Mouse (Mus musculus): ENCODE measurements at regions not wholly inside any gene's neighbourhood (a gene's known extent, or its start where the extent isn't known, plus 50 kb on each side); places are given as distances from the start of the nearest gene placed in this dataset.

DNA sequence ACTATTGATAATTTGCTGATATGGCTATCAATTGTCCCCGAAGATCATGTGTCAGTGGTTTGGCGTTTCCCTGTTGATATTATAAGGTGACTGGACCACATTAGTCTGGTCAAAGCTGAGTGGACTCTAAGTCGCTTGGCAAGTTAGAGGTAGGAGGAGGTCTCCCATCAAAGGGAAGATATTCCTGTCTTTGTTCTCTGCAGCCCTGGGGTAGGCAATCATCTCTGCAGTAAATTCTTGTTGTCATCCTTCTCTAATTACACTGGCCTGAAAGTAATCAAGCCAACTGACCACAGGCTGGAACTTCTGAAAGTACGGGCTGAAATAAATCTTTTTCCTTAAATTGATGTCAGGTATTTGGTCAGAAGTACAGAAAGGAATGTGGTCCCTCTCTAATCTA lies 652.3 kb upstream of the N6amt1 start:
- Histone ChIP-seq H3K4me1 (no peaks in the 10 kb centered on the region), H3K36me3 (replicated peaks; ENCODE audit: low read length) (no peaks in the 10 kb centered on the region), H3K4me3 (replicated peaks) (no peak overlapping the region), H3K27me3 (replicated peaks) (no peaks in the 10 kb centered on the region), H3K9me3 (no peaks in the 10 kb centered on the region)
- TF ChIP-seq FLI1 (IDR thresholded peaks at IDR 0.05; ENCODE audit: low read length) (no peak), GATA1 (IDR thresholded peaks at IDR 0.05; ENCODE audit: borderline replicate concordance, low read length) (no peak)

DNA sequence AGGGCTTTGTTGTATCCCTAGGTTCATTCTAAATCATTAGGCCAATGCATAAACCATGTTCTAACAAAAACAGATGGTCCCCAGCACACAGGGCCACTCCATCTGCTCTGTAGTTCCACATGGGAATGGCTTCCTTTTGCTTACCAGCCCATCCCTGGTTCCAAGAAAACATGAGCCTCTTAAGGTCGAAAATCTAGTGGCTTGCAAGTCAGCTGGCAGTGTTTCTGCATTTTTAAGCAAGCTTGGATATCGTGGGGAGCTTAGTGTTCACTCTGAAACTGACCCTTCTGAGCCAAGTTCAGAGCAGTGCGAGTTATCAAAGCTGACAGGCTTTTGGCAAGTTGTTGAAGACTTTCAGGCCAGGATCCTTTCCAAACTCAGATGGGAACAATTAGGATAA lies 659.5 kb upstream of the N6amt1 start:
- Histone ChIP-seq H3K9me3 (no peaks in the 10 kb centered on the region), H3K4me1 (no peaks in the 10 kb centered on the region)
- no peak for TF ChIP-seq GATA1 (IDR thresholded peaks at IDR 0.05; ENCODE audit: borderline replicate concordance, low read length)
- TF ChIP-seq FLI1 (IDR thresholded peaks at IDR 0.05; ENCODE audit: low read length), result no peak

DNA sequence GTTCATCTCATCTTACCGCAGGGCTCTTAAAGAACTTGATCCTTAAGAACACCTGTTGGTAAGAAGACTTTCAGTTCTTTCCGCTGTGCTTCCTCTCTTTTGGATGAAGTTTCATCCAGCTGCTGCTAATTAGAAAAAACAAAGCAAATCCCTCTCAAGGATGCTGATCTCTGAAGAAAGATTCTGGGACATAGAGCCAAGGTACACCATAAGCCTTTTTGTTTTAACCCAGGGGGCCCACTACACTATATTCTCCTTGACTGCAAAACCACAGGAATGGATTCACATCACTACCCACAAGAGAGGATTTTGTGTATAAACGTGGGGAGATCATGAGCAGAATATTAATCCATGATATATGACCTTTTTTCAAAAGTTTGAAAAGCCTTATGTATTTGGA lies 694.8 kb upstream of the N6amt1 start:
- Histone ChIP-seq H3K36me3 (replicated peaks; ENCODE audit: low read length) (no peaks in the 10 kb centered on the region), H3K9me3 (no peaks in the 10 kb centered on the region), H3K4me1 (no peaks in the 10 kb centered on the region), H3K4me3 (replicated peaks) (no peak overlapping the region), H3K27me3 (replicated peaks) (no peaks in the 10 kb centered on the region)
- no peak for TF ChIP-seq GATA1 (IDR thresholded peaks at IDR 0.05; ENCODE audit: borderline replicate concordance, low read length)
- no peak for TF ChIP-seq FLI1 (IDR thresholded peaks at IDR 0.05; ENCODE audit: low read length)

More for the DNA sequence above, 659.5 kb upstream of the N6amt1 start:
- Histone ChIP-seq H3K27me3 (replicated peaks) (no peaks in the 10 kb centered on the region), H3K4me3 (replicated peaks) (no peak overlapping the region), H3K36me3 (replicated peaks; ENCODE audit: low read length) (no peaks in the 10 kb centered on the region)

DNA sequence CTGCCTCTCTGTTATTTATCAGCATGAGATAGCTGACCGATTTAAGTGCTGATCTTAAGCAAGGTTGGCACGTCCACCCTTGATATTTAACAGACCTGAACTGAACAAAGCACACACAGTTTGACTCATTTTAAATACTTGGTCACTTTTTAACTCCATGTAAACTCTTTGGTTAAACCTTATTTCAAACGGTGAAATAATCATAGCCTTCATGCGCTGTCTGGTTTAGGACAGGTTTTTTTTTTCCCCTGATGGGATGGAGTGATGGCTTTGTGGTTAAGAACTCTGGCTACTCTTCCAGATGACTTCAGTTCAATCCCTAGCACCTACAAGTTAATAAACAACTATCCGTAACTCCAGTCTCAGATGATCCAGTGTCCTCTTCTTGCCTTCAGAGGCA lies 706.7 kb upstream of the N6amt1 start:
- TF ChIP-seq FLI1 (IDR thresholded peaks at IDR 0.05; ENCODE audit: low read length), result no peak
- no peak for TF ChIP-seq GATA1 (IDR thresholded peaks at IDR 0.05; ENCODE audit: borderline replicate concordance, low read length)
- Histone ChIP-seq H3K9me3 (no peaks in the 10 kb centered on the region), H3K36me3 (replicated peaks; ENCODE audit: low read length) (no peaks in the 10 kb centered on the region), H3K4me3 (replicated peaks) (no peak overlapping the region), H3K27me3 (replicated peaks) (no peaks in the 10 kb centered on the region), H3K4me1 (no peaks in the 10 kb centered on the region)

- H3K36me3 ChIP-seq (replicated peaks; ENCODE audit: low read length), result no peaks in the 10 kb centered on the region
- TF ChIP-seq GATA1 (IDR thresholded peaks at IDR 0.05; ENCODE audit: borderline replicate concordance, low read length) (no peak), FLI1 (IDR thresholded peaks at IDR 0.05; ENCODE audit: low read length) (no peak)
- H3K4me1 ChIP-seq, result no peaks in the 10 kb centered on the region
- H3K9me3 ChIP-seq, result no peaks in the 10 kb centered on the region
- no peaks in the 10 kb centered on the region for H3K27me3 ChIP-seq (replicated peaks)
- H3K4me3 ChIP-seq (replicated peaks), result no peak overlapping the region
These were observed 707.2 kb upstream of the N6amt1 start for GRCm38 (mm10) chr16:86646753-86647152.

DNA sequence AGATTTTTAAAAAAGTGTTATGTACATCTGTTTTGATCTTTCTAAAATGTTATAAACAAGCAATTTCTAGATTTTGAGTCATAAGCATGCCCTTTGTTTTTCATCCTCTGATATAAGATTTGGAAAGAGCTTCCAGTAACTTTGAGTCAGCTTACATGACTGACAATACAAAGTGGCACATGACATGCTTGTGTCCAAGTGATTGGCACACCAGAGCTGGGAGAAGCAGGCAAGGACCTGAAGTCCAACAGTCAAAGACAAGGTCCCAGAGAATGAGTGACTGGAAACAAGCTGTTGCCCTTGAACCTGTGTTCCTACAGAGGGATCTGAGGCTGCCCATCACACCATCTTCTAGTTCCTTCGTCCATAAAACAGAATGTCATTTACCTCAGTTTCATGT lies 708.5 kb upstream of the N6amt1 start:
- Histone ChIP-seq H3K9me3 (no peaks in the 10 kb centered on the region), H3K27me3 (replicated peaks) (no peaks in the 10 kb centered on the region), H3K4me3 (replicated peaks) (no peak overlapping the region), H3K36me3 (replicated peaks; ENCODE audit: low read length) (no peaks in the 10 kb centered on the region), H3K4me1 (no peaks in the 10 kb centered on the region)
- TF ChIP-seq FLI1 (IDR thresholded peaks at IDR 0.05; ENCODE audit: low read length) (no peak), GATA1 (IDR thresholded peaks at IDR 0.05; ENCODE audit: borderline replicate concordance, low read length) (no peak)

DNA sequence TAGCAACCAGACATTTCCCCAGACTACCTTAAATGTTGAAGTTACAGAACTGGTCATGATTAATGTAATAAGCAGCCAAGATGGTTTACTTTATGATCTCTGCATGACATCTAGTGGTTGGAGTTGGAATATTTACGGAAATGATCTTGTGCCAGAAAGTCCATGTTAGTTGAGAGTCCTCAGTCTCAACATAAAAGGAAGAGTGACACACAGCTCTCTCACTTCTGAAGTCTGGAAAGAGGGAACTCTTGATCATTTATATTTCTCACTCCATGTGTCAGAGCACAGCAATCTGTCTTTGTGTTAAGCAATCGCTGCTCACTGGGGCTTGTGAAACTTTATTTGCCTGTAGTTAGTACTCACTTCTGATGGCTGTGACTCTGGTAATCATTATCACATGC lies 709.1 kb upstream of the N6amt1 start:
- H3K9me3 ChIP-seq, result no peaks in the 10 kb centered on the region
- TF ChIP-seq GATA1 (IDR thresholded peaks at IDR 0.05; ENCODE audit: borderline replicate concordance, low read length) (no peak), FLI1 (IDR thresholded peaks at IDR 0.05; ENCODE audit: low read length) (no peak)
- H3K4me3 ChIP-seq (replicated peaks), result no peak overlapping the region
- no peaks in the 10 kb centered on the region for H3K36me3 ChIP-seq (replicated peaks; ENCODE audit: low read length)
- H3K4me1 ChIP-seq, result no peaks in the 10 kb centered on the region
- H3K27me3 ChIP-seq (replicated peaks), result no peaks in the 10 kb centered on the region

- Histone ChIP-seq H3K4me1 (no peaks in the 10 kb centered on the region), H3K36me3 (replicated peaks; ENCODE audit: low read length) (no peaks in the 10 kb centered on the region), H3K4me3 (replicated peaks) (no peak overlapping the region), H3K9me3 (0 out of 2 replicates have a peak, but pooled peaks cover 2% of the 10 kb centered on the region), H3K27me3 (replicated peaks) (no peaks in the 10 kb centered on the region)
- TF ChIP-seq FLI1 (IDR thresholded peaks at IDR 0.05; ENCODE audit: low read length) (no peak), GATA1 (IDR thresholded peaks at IDR 0.05; ENCODE audit: borderline replicate concordance, low read length) (no peak)
These were observed 702.5 kb upstream of the Adamts5 start for GRCm38 (mm10) chr16:86604166-86604565.

DNA sequence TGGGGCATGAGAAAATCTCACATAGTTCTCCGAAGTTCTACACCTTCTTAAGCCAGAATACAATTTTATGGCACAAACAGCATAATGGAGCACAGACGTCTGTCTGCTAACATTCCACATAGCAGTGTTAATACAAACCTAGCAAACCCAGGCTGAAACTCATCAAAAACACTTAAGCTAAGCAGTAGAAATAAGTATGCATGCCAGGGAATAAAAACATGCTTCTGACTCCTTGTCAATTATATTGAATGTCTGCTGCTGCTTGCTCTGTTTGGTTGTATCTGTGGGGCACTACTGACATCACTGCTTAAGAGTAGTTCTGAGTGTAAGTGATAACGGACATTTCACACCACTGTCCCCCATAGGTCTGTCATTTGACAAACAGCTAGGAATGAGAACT lies 693.4 kb upstream of the Adamts5 start:
- Histone ChIP-seq H3K4me3 (replicated peaks) (no peak overlapping the region), H3K36me3 (replicated peaks; ENCODE audit: low read length) (no peaks in the 10 kb centered on the region), H3K9me3 (0 out of 2 replicates have a peak, but pooled peaks cover 3% of the 10 kb centered on the region), H3K4me1 (no peaks in the 10 kb centered on the region), H3K27me3 (replicated peaks) (no peaks in the 10 kb centered on the region)
- no peak for TF ChIP-seq FLI1 (IDR thresholded peaks at IDR 0.05; ENCODE audit: low read length)
- no peak for TF ChIP-seq GATA1 (IDR thresholded peaks at IDR 0.05; ENCODE audit: borderline replicate concordance, low read length)

- no peaks in the 10 kb centered on the region for H3K27me3 ChIP-seq (replicated peaks)
- no peaks in the 10 kb centered on the region for H3K9me3 ChIP-seq
- H3K4me3 ChIP-seq (replicated peaks), result no peak overlapping the region
- no peaks in the 10 kb centered on the region for H3K4me1 ChIP-seq
- no peak for TF ChIP-seq GATA1 (IDR thresholded peaks at IDR 0.05; ENCODE audit: borderline replicate concordance, low read length)
- no peak for TF ChIP-seq FLI1 (IDR thresholded peaks at IDR 0.05; ENCODE audit: low read length)
- H3K36me3 ChIP-seq (replicated peaks; ENCODE audit: low read length), result no peaks in the 10 kb centered on the region
These were observed 684.4 kb upstream of the Adamts5 start for GRCm38 (mm10) chr16:86586044-86586443.

DNA sequence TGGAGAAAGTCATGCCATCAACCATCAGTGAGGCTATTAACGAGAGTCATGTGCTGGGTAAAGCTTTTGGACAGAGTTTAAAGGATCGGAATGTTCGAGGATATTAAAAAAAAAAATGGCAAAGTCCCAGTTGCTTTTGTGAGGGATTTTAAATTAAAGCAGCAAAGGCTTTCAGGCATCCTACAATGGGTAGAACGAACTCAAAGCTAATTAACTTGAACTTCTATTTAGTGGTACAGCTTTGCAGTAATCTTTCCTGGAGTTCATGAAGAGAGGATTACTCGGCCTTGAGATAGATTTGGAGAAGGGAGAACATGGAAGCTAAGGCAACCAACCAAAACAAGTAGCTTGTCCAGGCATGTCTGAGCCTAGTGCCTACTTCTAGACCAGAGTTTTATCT lies 676.7 kb upstream of the Adamts5 start:
- TF ChIP-seq GATA1 (IDR thresholded peaks at IDR 0.05; ENCODE audit: borderline replicate concordance, low read length) (no peak), FLI1 (IDR thresholded peaks at IDR 0.05; ENCODE audit: low read length) (no peak)
- Histone ChIP-seq H3K27me3 (replicated peaks) (no peaks in the 10 kb centered on the region), H3K4me1 (no peaks in the 10 kb centered on the region), H3K4me3 (replicated peaks) (no peak overlapping the region), H3K9me3 (peaks cover 6% of the 10 kb centered on the region; the same call in 1 of the 2 replicates), H3K36me3 (replicated peaks; ENCODE audit: low read length) (no peaks in the 10 kb centered on the region)
